Mouse (Mus musculus) heart, adult 2 months (tissue): ENCODE results near the gene Lmo4. TPM values are rescaled to one million over a fixed set of nuclear protein-coding genes. Genes with fewer than 3 reads are reported as not detected.
A peak's percentile ranks its signal among the peaks of the same experiment; 100 is the strongest.

Experiments
- DNase-seq, 2 experiments: peaks; one replicate each; pipeline ENCODE4 v3.0.0; 2021
- H3K27ac ChIP-seq: fragments of 200-600 bp; 2 replicates; pipeline ENCODE4 v1.8.1; 2022
- H3K27me3 ChIP-seq: fragments of 200-500 bp; 2 replicates; pipeline ENCODE4 v1.6.1; 2012; ENCODE audit warnings: mild to moderate bottlenecking, low read length, inconsistent platforms, mixed read lengths; ENCODE audit not compliant: control insufficient read depth, insufficient read depth
- H3K36me3 ChIP-seq: fragments of 200-500 bp; 2 replicates; pipeline ENCODE4 v1.6.1; 2012; ENCODE audit warnings: low read length, inconsistent platforms; ENCODE audit not compliant: control insufficient read depth, insufficient read depth
- H3K4me1 ChIP-seq: fragments of 200-500 bp; 2 replicates; pipeline ENCODE4 v1.6.1; 2011; ENCODE audit warnings: low read length; ENCODE audit not compliant: control insufficient read depth, insufficient read depth
- H3K4me3 ChIP-seq: fragments of 200-600 bp; 2 replicates; pipeline ENCODE4 v1.8.1; 2022
- H3K79me2 ChIP-seq: fragments of 200-500 bp; replicated peaks from 2 replicates; pipeline ENCODE4 v1.6.1; 2012; ENCODE audit warnings: mild to moderate bottlenecking, inconsistent platforms, low read length, moderate library complexity, mixed read lengths; ENCODE audit not compliant: control insufficient read depth, insufficient read depth
- H3K9ac ChIP-seq: fragments of 200-500 bp; 2 replicates; pipeline ENCODE4 v1.6.1; 2012; ENCODE audit warnings: low read depth, mild to moderate bottlenecking, control low read depth, inconsistent platforms, low read length, mixed read lengths
- CTCF ChIP-seq: fragments of 200-600 bp; IDR thresholded peaks from 2 replicates; pipeline ENCODE4 v1.8.1; 2022; ENCODE audit warnings: antibody characterized with exemption, mild to moderate bottlenecking, moderate library complexity
- EP300 ChIP-seq: fragments of 200-500 bp; IDR thresholded peaks from 2 replicates; pipeline ENCODE4 v1.6.1; 2011; ENCODE audit warnings: low read depth, low read length, control low read depth; ENCODE audit not compliant: insufficient read depth
- POLR2A ChIP-seq: fragments of 200-500 bp; IDR thresholded peaks from 2 replicates; pipeline ENCODE4 v1.6.1; 2011; ENCODE audit warnings: mild to moderate bottlenecking, low read depth, low read length, control low read depth; ENCODE audit not compliant: insufficient read depth
- WGBS: fragments of 180-500 bp; shearing (Covaris S2); methylation state at CpG from one replicate; pipeline ENCODE4 v1.1.7; 2018; 5-methylcytosine and 5-hydroxymethylcytosine counted together
- intact Hi-C: fragments of 180-260 bp; cut with DNase I; formaldehyde crosslinking; loops from one replicate; pipeline ENCODE4 v1.15.1; 2025
- polyA plus RNA-seq: library from polyadenylated mRNA; depleted of rRNA; stranded (reverse); fragments of >200 nt; gene quantifications from 2 replicates; pipeline ENCODE4 v1.2.3, GENCODE M21; 2012
- total RNA-seq, 2 experiments: library from RNA; stranded (reverse); gene quantifications; 2 replicates each; pipeline ENCODE4 v1.2.3; 2021

Gene Lmo4
- total and polyA plus RNA-seq, 3 experiments: 29.0 to 34.3 (median 33.8) TPM

- DNase-seq: no peak
- 56% methylated on average over 9 of the region's 9 CpGs for WGBS
- Histone ChIP-seq H3K79me2 (no peaks in the 10 kb centered on the region), H3K4me1 (no peaks in the 10 kb centered on the region), H3K27me3 (no peaks in the 10 kb centered on the region), H3K27ac (no peak overlapping the region), H3K36me3 (no peaks in the 10 kb centered on the region), H3K4me3 (no peak overlapping the region), H3K9ac (no peak overlapping the region)
- no peak for TF ChIP-seq CTCF
- no peak for TF ChIP-seq EP300
- TF ChIP-seq POLR2A: no peak
- intact Hi-C loops: no loop called here
Measured at GRCm38 (mm10) chr3:144225456-144226240, 20.6 kb upstream of the Lmo4 start.

GRCm38 (mm10) chr3:144224594-144224993 is 19.6 kb upstream of the Lmo4 start:
- Histone ChIP-seq H3K79me2 (no peaks in the 10 kb centered on the region), H3K36me3 (no peaks in the 10 kb centered on the region), H3K4me1 (no peaks in the 10 kb centered on the region), H3K27ac (no peak overlapping the region), H3K4me3 (no peak overlapping the region), H3K27me3 (no peaks in the 10 kb centered on the region), H3K9ac (no peak overlapping the region)
- no peak for DNase-seq
- TF ChIP-seq POLR2A (no peak), EP300 (no peak), CTCF (no peak)
- intact Hi-C loops: no loop called here
- 81% methylated on average over 7 of the region's 7 CpGs for WGBS

GRCm38 (mm10) chr3:144223377-144224105 is 18.5 kb upstream of the Lmo4 start:
- Histone ChIP-seq H3K4me3 (no peak overlapping the region), H3K9ac (no peak overlapping the region), H3K79me2 (no peaks in the 10 kb centered on the region), H3K27ac (no peak overlapping the region), H3K27me3 (no peaks in the 10 kb centered on the region), H3K36me3 (no peaks in the 10 kb centered on the region), H3K4me1 (no peaks in the 10 kb centered on the region)
- intact Hi-C loops: no loop called here
- no peak for DNase-seq
- WGBS: 91% methylated on average over 20 of the region's 20 CpGs
- TF ChIP-seq CTCF (no peak), POLR2A (no peak), EP300 (no peak)

- Histone ChIP-seq H3K36me3 (no peaks in the 10 kb centered on the region), H3K27ac (no peak overlapping the region), H3K9ac (no peak overlapping the region), H3K4me1 (no peaks in the 10 kb centered on the region), H3K4me3 (no peak overlapping the region), H3K27me3 (no peaks in the 10 kb centered on the region), H3K79me2 (no peaks in the 10 kb centered on the region)
- TF ChIP-seq CTCF (no peak), EP300 (no peak), POLR2A (no peak)
- WGBS: 69% methylated on average over 9 of the region's 9 CpGs
- DNase-seq: no peak
- intact Hi-C loops: no loop called here
Measured at GRCm38 (mm10) chr3:144222381-144222780, 17.4 kb upstream of the Lmo4 start.

GRCm38 (mm10) chr3:144207498-144207897 is 2.5 kb upstream of the Lmo4 start:
- WGBS: 57% methylated on average over 5 of the region's 5 CpGs
- H3K4me1 ChIP-seq: peaks cover 3% of the 10 kb centered on the region; the same call in 1 of the 2 replicates
- H3K79me2 ChIP-seq: no peaks in the 10 kb centered on the region
- H3K27me3 ChIP-seq: no peaks in the 10 kb centered on the region
- no peaks in the 10 kb centered on the region for H3K36me3 ChIP-seq
- no peak for TF ChIP-seq POLR2A
- peak; percentile 88 for TF ChIP-seq CTCF
- no peak for TF ChIP-seq EP300
- no peak overlapping the region for H3K9ac ChIP-seq
- peak; percentile 39 to 52 for DNase-seq
- no peak overlapping the region for H3K27ac ChIP-seq
- no peak overlapping the region for H3K4me3 ChIP-seq
- intact Hi-C loops: loop anchor here (5.0 to 10.0 kb wide), 4 partner anchors 610 to 1443 kb away; partner anchors contain the start of gene Gtf2b

- WGBS: 100% methylated on average over 1 of the region's 1 CpGs
- Histone ChIP-seq H3K4me3 (no peak overlapping the region), H3K4me1 (peaks cover 3% of the 10 kb centered on the region; the same call in 1 of the 2 replicates), H3K27me3 (no peaks in the 10 kb centered on the region), H3K27ac (no peak overlapping the region), H3K9ac (no peak overlapping the region), H3K79me2 (no peaks in the 10 kb centered on the region), H3K36me3 (no peaks in the 10 kb centered on the region)
- no peak for TF ChIP-seq EP300
- no peak for TF ChIP-seq POLR2A
- no peak for TF ChIP-seq CTCF
- no peak for DNase-seq
- intact Hi-C loops: loop anchor here (5.0 to 10.0 kb wide), 4 partner anchors 610 to 1442 kb away; partner anchors contain the start of gene Gtf2b
Measured at GRCm38 (mm10) chr3:144206942-144207341, 1.9 kb upstream of the Lmo4 start.
